Mouse (Mus musculus): ENCODE results near the gene Fam241a.

- TF ChIP-seq POLR2A (IDR thresholded peaks at IDR 0.05; ENCODE audit: control insufficient read depth, low read depth, low read length) (no peak), CTCF (IDR thresholded peaks at IDR 0.05; ENCODE audit: control insufficient read depth, insufficient read depth, insufficient replicate concordance, low read depth, low read length) (no peak)
These were observed 21.4 kb upstream of the Fam241a start for GRCm38 (mm10) chr3:127917549-127917948.

All from testis, adult 2 months (tissue).